Mouse (Mus musculus): ENCODE measurements at regions not wholly inside any gene's neighbourhood (a gene's known extent, or its start where the extent isn't known, plus 50 kb on each side); places are given as distances from the start of the nearest gene placed in this dataset.

- TF ChIP-seq POLR2A (IDR thresholded peaks at IDR 0.05; ENCODE audit: borderline replicate concordance, control insufficient read depth, low read depth, low read length) (no peak), CTCF (IDR thresholded peaks at IDR 0.05; ENCODE audit: control insufficient read depth, insufficient read depth, low read length) (no peak)
These were observed 103.2 kb upstream of the Ypel5 start for GRCm38 (mm10) chr17:72733006-72733405.

Data from bone marrow, adult 2 months (tissue).